Mouse (Mus musculus): ENCODE measurements around the gene Meox1. TPM values are rescaled to one million over a fixed set of nuclear protein-coding genes. Genes with fewer than 3 reads are reported as not detected.

The Meox1 gene
- total RNA-seq, 2 experiments from 2014 or later = 0.53 to 0.78 TPM

DNA sequence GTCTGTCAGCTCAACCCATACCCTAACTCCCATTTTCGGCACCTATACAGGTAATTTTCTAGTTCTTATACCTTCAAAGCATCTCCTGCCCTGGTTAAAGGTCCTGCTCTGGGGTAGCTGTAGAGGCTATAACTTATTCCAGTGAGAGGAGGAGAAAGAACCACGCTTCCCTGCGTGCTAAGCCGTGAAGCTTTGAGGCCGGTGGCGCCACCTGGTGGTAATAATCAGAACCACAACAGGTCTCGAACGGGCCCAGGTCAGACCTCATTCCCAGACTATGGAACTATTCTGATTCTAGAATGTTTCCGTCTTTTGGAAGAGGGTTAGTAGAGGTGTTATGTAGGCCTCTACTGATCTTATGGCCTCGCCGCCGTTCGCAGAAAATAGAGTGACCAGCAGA lies 10.9 kb upstream of the Meox1 start:
- DNase-seq (ENCODE audit: low spot score in 2 of 2) = peak; percentile 64 to 67
- intact Hi-C loops (cut with DNase I) = no loop called here

DNA sequence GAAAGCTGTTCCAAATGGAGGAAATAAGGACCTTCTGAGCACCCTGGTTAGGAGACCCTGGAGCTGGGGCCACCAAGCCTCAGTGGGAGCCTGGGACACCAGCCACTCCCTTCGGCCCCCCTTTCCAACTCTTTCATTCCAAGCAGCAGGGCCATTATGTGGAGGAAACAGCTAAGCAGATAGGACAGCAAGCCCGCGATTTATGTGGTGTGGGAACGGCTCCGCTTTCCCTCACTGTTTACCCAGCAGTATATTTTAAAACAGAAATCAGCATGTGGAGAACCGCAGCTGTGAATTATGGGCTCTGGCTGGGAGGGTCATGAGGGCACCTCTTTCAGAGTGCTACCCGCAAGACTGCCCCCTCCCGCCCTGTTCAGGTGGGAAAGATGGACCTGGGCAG lies 7.1 kb upstream of the Meox1 start:
- intact Hi-C loops (cut with DNase I) = no loop called here
- DNase-seq (ENCODE audit: low spot score in 2 of 2) = no peak

DNA sequence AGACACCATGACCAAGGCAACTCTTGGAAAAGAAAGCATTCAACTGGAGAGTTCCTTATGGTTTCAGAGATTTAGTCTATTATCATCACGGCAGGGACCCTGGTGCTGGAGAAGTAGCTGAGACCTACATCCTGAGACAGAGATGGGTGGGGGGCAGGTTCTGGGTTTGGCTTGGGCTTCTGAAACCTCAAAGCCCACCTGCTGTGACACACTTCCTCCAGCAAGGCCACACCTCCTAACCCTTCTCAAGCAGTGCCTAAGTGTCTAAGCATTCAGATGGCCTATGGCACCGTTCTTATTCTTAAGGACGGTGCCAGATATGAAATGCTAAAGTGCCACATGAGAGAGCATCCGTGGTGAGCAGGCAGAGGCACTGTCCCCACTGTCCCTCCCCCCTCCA lies 4.2 kb upstream of the Meox1 start:
- DNase-seq (ENCODE audit: low spot score in 2 of 2) = no peak
- intact Hi-C loops (cut with DNase I) = no loop called here

DNA sequence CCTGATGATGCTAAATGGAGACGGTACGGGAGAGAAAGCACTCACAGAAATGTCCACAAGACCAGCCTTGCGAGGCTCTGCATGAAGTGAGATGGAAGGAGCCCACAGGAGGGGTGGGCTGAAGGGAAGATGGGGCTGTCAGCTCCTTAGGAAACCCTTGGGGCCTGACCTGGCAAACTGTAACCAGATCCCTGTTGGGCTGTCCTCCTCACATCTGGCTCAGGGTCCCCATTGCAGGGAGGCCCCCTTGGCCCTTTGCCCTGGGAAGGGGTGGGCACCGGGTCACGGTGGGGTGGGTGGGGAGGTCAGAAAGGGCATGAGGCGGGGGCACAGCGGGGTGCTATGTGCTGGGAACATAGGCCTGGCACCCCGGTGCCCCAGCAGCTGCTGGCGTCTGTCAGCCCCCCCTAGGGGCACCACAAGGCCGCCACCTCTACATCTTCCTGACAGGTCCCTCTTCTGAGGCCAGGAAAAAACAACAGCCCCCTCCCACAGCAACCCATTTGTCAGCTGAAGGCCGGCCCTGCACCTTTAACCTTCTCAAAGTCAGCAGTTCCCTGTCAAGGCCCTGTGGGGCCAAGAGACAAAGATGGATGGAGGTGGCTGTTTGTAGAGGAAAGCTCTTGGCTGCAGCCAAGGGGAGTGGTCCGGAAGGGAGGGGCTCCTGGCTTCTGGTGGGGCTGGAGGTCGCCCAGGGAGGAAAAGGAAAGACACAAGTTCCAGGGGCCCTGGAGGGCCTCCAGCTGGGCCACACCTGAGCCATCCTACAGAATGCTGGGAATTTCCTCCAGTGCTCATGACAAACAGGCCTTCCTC lies 2.6 kb upstream of the Meox1 start:
- DNase-seq (ENCODE audit: low spot score in 2 of 2) = no peak
- intact Hi-C loops (cut with DNase I) = no loop called here

DNA sequence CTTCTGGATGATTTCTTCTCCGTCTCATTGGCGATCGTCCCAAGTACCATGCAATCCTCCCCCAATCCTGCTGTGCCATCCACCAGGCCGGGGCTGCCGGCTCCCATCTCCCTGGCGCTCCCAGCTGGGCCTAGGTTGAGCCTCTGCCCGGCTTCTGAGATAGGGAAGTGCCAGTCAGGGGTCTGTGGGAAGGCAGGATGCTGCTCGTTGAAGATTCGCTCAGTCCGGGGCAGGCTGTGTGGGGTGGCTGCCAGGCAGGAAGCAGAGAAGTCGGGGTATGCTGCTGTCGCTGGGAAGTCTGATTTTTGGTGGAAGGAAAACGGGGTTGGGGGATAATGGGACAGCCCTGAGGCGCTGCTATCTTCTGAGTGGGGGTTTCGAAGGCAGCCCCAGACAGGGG lies 614 bp downstream of the Meox1 start:
- DNase-seq (ENCODE audit: low spot score in 2 of 2) = no peak
- intact Hi-C loops (cut with DNase I) = no loop called here

DNA sequence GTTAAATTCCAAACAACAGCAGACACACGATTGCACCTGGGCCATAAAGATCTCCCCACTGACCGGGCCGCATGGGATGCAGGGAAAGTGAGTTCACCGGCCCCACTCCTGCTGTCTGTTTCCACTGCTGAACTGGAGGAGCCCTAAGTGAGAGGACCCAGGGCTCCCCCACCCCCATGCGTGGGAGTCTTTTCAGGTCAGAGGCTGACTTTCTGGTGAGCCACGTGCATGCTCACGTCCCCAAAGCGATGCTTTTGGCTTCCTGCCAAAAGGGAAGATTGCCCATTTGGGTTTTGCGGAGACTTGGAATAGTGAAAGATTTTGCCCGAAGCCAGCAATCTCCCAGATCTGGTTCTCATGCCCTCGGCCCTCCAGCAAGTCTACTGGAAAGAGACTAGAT lies 2.7 kb downstream of the Meox1 start:
- DNase-seq (ENCODE audit: low spot score in 2 of 2) = no peak
- intact Hi-C loops (cut with DNase I) = no loop called here

GRCm38 (mm10) chr11:101889781-101890180 lies 4.4 kb downstream of the Meox1 start:
- DNase-seq (ENCODE audit: low spot score in 2 of 2) = no peak
- intact Hi-C loops (cut with DNase I) = no loop called here

- DNase-seq (ENCODE audit: low spot score in 2 of 2) = peak in 1 of 2 experiments; percentile 66
- intact Hi-C loops (cut with DNase I) = no loop called here
These were observed 5.4 kb downstream of the Meox1 start for GRCm38 (mm10) chr11:101888820-101889219.

DNA sequence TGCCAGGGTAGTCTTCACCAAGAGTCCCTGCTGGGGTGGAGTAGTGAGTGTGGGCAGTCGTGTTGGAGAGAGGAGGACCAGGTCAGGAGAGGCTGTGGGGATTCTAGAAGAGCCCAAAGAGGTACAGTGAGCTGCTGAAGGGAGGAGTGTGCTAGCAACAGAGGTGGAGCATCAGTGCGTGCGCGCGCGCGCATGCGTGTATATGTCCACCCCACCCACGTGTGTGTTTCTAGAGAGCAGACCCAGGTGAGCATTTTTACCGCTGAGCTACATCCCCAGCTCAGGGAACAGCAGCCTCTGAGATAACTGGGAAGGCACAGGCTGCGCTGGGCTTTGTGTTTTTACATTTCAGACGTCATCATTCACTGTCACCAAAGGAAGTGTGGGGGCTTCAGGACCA lies 7.7 kb downstream of the Meox1 start:
- no peak for DNase-seq (ENCODE audit: low spot score in 2 of 2)
- intact Hi-C loops (cut with DNase I) = no loop called here

DNA sequence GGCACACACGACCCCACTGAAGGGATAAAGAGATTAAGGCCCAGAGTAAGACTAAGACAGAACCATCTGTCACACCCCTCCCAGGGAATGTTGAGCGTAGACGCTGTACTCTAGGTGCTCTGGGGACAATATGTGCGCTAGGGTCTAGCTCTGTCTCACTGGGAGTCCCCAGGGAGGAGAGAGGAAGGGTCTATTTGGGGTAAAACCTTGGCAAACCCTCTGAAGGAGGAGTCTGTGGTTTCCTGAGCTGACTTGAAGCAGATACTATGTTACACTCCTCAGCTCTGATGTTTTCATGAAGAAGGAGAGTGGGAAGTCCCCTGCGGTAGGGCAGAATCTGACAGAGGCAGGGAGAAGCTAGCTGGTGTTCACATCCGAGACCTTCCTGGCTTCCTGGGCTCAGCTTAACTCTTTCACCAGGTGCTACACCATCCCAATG lies 8.3 kb downstream of the Meox1 start:
- intact Hi-C loops (cut with DNase I) = no loop called here
- DNase-seq (ENCODE audit: low spot score in 2 of 2) = no peak

GRCm38 (mm10) chr11:101885232-101885631 lies 8.9 kb downstream of the Meox1 start:
- intact Hi-C loops (cut with DNase I) = no loop called here
- DNase-seq (ENCODE audit: low spot score in 2 of 2) = no peak

GRCm38 (mm10) chr11:101883911-101884310 lies 10.3 kb downstream of the Meox1 start:
- no peak for DNase-seq (ENCODE audit: low spot score in 2 of 2)
- intact Hi-C loops (cut with DNase I) = no loop called here

DNA sequence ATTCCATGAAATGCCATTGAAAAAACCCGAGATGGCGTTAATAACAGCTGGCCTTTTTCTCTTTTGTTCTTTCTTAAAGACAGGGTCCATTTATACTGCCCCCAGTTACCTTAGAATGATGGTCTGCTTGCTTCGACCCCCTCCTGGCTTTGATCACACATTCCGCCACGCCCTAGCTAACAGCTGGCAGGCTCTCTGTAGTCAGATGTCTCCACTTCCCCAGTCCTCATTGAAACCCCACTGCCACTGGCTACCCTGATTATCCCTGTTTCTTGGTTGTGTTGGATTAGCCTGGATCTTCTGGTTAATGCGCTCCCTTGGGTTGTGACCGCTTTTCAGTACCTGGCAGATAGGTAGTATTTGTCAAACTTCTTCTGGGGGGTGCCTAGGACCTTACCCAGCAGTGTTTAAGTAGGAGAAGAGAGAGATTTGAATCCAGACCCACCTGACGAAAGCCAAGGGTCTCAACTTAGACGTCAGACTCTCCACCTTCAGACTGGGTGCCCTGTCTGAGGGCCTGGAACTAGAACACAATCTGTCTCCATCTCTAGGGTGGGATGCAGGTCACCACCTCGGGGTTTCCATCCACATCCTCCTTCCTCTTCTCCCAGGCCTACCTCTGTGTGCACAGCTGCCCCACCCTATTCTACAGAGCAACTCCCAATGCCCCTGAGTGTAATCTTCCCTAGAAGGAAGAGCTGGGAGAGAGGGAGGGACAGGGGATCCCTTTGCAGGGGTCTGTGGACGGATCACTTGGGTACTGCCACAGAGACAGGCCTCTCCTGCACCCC lies 11.5 kb downstream of the Meox1 start:
- DNase-seq (ENCODE audit: low spot score in 2 of 2) = no peak
- intact Hi-C loops (cut with DNase I) = no loop called here

DNA sequence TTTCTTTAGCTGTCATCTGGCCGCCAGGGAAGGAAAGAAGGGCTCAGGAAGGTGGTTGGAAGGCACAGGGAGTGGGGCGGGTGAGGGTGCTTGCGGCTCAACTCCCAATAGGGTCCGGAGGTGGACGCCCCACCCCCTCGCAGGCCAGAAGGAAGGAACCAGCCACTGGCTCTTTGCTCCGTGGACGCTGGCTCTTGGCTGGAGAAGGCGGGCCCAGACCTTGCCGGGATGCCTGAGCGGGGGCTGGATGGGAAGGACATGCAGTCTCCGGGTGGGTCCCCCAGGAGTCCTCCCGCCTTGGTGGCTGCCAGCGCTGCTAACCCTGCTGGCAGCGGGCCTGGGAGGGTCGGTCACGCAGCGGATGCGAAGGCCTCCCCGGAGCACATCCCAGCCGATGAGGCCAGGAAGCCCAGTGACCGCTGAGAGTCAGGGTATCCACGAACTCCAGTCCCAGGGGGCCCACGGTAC lies 12.5 kb downstream of the Meox1 start:
- intact Hi-C loops (cut with DNase I) = no loop called here
- no peak for DNase-seq (ENCODE audit: low spot score in 2 of 2)

DNA sequence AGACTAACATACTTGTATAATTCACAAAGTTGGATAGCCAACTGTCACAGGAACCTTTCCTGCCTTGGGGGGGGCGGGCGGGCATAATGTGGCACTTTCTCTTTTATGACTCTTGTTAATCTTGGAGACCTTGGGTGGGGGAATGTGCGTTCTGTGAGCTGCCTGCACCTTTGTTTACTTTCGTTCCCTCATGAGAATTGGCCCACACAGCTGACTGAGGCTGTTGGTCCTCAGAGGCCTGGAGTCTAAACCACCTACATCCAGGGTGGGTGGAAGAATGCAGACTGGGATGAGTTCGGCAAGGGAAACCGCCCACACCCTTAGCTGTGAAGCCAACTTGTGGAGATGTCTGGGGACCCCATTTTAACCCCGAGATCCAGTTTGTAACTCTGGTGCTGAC lies 13.0 kb downstream of the Meox1 start:
- intact Hi-C loops (cut with DNase I) = no loop called here
- DNase-seq (ENCODE audit: low spot score in 2 of 2) = no peak

DNA sequence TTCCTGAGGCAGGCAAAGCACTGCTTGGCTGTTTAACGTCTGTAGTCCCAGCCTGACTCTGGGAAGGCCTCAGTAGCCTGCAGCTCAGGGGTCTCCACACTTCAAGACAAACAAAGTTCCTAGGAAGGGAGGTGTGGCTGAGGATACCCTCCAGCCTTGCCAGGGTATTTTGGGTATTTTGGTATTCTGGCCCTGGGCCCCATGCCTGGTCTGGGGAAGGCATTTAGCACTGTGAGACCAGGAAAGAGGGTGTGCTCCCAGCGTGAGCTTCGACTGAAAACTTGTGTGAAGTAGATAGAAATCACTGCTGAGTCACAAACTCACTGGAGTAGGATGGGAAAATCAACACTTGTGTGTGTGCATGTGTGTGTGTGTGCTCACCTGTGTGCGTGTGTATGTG lies 14.5 kb downstream of the Meox1 start:
- intact Hi-C loops (cut with DNase I) = no loop called here
- DNase-seq (ENCODE audit: low spot score in 2 of 2) = no peak

DNA sequence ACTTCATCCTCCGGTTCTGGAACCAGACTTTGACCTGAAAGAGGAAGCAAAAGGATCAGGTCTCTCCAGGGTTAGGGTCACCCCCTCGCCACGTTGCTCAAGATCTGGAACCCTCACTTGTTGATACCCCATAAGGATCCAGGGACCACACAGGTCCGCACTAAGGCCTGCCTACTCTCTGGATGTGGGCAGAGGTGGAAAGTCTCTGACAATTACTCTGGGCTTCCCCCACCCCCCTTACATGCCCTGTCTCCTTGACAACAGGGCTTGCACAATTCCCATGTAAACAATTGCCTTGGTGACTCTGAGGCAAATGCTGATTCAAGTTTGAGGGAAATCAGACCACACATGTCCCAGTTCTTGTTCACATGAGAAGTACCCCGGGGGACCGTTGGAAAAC lies 15.5 kb downstream of the Meox1 start:
- intact Hi-C loops (cut with DNase I) = no loop called here
- no peak for DNase-seq (ENCODE audit: low spot score in 2 of 2)

DNA sequence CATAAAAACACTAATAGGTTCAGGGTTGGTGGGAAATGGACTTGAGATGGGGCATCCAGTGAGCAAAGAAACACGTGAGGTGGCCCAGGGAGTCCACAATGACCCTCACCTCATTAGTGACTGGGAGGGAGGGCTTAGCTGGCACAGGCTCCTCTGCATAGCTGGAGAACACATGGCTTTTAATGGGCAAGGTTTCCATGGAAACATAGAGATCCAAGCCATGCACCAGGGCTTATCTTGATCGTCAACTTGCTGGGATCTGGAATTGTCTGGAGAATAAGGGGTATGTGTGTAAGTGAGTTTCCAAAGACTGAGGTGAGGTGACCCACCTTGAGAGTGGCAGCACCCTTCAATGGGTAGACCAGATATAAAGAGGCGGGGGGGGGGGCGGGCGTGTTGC lies 19.2 kb downstream of the Meox1 start:
- intact Hi-C loops (cut with DNase I) = no loop called here
- no peak for DNase-seq (ENCODE audit: low spot score in 2 of 2)

DNA sequence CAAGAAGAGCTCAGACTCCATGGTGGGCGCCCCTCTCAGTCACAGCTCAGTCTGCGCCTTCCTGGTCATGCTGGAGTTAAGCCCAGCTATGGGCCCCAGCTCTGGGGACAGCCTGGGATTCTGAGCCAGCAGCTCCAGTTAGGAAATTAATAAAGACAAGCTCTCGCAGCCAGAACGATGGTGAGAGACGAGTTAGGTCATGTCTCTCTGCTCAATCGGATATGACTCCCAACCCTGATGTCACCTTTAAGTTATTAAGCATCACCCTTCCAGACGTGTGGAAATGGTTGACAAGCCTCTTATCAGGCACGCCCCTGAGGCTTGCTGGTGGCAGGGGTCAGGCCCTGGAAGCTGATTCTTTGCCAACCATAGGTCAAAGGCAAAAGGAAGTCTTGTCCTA lies 20.3 kb downstream of the Meox1 start:
- intact Hi-C loops (cut with DNase I) = no loop called here
- peak in 1 of 2 experiments; percentile 26 for DNase-seq (ENCODE audit: low spot score in 2 of 2)

DNA sequence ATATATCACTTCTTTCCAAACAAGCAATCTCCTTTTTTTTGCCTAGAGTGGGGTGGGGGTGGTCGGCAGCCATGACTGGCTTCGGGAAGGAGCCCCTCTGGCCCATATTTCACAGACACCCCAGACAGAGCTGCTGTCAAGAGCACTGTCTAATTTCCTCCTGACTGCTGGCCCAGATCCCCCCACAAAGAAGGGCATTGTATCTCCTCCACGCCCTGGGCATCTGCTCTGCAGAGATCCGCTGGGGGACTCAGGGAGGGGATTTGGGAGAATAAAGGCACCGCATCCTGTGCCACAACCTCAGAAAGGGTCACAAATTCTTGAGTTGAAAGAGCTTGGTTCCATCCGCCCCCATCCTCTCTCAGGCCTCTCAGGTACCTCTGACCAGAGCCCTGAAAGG lies 22.7 kb downstream of the Meox1 start:
- intact Hi-C loops (cut with DNase I) = no loop called here
- no peak for DNase-seq (ENCODE audit: low spot score in 2 of 2)

All from left cerebral cortex, postnatal 25 days (tissue).